Mouse (Mus musculus): ENCODE data around the gene Arglu1. TPM values are rescaled to one million over a fixed set of nuclear protein-coding genes. Genes with fewer than 3 reads are reported as not detected.

Gene Arglu1
- polyA plus RNA-seq, 1 experiment from 2014 or later, result 121 TPM

DNA sequence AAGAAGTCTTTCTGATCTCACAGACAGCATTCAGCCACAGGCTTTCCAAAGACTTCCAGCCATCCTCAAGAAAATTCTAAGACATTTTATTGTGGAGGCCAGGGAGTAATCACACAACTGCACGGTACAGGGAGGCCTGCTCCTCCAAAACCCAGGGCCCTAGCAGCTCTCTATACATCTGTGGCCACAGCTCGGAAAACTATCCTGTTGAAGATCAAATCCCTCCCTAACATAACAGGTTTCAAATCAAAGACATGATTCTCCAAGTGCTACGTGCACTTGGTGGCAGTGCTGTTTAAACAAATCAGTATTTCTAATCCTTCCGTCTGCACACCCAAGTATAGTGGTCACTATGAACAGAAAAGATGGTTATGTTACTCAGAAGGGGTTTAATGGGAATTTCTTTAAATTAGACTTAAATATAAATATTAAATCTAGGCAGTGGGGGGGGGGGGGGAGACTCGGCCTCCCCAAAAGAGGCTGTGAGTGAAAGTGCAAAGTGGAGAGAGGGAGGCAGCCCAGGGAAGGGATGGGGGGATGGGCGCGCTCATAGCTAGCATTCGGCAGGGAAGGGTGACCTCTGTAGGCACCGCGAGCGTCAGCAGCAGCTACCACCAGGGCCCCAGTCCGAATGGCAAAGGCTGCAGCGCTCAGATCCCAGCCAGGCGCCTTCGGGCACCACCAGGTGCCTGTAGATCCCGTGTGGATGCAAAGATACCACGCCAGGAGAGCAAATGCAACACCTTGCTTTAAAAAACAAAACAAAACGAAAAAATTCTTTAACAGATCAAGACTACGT lies 31.7 kb downstream of the Arglu1 start:
- no peaks in the 10 kb centered on the region for H3K27me3 ChIP-seq
- no peak for DNase-seq (ENCODE audit: low read depth, low spot score)
- no peak for TF ChIP-seq CTCF (IDR thresholded peaks at IDR 0.05)
- CTCF ChIA-PET, result interaction anchor here (0.7 to 0.8 kb wide), 2 partner anchors 55 to 334 kb away, joined by 3 read pairs; no protein-coding TSS in a partner anchor
- in situ Hi-C loops (cut with MboI; ENCODE audit: low pct_unique_long_range_greater_than_20kb), result loop anchor here (10.0 kb wide), 3 partner anchors 384 to 1874 kb away; no protein-coding TSS in a partner anchor
- POLR2A ChIA-PET, result interaction anchor here (0.5 to 1.0 kb wide), 3 partner anchors 10 to 603 kb away, joined by 3 to 4 read pairs (median 3); no protein-coding TSS in a partner anchor
- peak; percentile 44 for ATAC-seq

DNA sequence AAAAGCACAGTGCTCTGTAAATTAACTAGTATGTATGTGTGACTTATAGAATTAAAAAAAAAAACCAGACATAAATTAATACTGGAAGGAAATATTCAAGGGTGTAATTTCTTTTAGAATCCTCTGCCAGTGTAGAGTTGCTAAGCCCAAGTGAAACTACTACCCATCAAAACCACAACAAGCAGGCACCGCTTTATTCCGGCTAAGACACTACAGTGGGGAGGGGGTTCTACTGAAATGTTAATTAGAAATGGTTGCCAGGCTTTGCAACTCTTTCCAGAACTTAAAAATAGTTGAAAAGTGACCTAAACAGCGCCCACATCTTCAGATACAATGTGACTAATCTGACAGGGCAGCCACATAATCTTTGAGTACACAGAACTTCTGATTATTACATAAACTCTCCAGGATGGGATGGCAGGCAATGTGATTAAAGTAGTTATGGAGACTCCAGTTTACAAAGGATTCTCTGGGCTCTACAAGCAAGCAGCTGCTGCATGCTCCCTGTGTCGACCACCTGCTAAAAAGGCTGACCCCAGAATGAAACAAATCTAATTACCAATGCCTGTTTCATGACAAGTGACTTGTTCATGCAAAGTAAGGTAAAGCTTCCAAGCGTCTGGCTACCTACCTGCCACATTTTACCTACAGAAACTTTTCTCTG lies 32.5 kb downstream of the Arglu1 start:
- CTCF ChIA-PET, result interaction anchor here (0.8 kb wide), 1 partner anchor 55 kb away, joined by 3 read pairs; no protein-coding TSS in a partner anchor
- POLR2A ChIA-PET, result interaction anchor here (0.6 to 1.0 kb wide), 3 partner anchors 9 to 571 kb away, joined by 3 to 4 read pairs (median 4); no protein-coding TSS in a partner anchor
- ATAC-seq (no peak), DNase-seq (ENCODE audit: low read depth, low spot score) (no peak)
- TF ChIP-seq CTCF (IDR thresholded peaks at IDR 0.05), result no peak
- no peaks in the 10 kb centered on the region for H3K27me3 ChIP-seq
- in situ Hi-C loops (cut with MboI; ENCODE audit: low pct_unique_long_range_greater_than_20kb), result loop anchor here (10.0 kb wide), 3 partner anchors 383 to 1873 kb away; no protein-coding TSS in a partner anchor

GRCm38 (mm10) chr8:8656578-8657441 lies 33.5 kb downstream of the Arglu1 start:
- CTCF ChIA-PET, result interaction anchor here (1.6 kb wide), 1 partner anchor 12 kb away, joined by 7 read pairs; no protein-coding TSS in a partner anchor
- in situ Hi-C loops (cut with MboI; ENCODE audit: low pct_unique_long_range_greater_than_20kb), result loop anchor here (10.0 kb wide), 3 partner anchors 382 to 1872 kb away; no protein-coding TSS in a partner anchor
- H3K27me3 ChIP-seq, result no peaks in the 10 kb centered on the region
- POLR2A ChIA-PET, result interaction anchor here (0.5 to 0.9 kb wide), 3 partner anchors 9 to 529 kb away, joined by 3 to 4 read pairs (median 4); no protein-coding TSS in a partner anchor
- no peak for TF ChIP-seq CTCF (IDR thresholded peaks at IDR 0.05)
- ATAC-seq, result no peak
- DNase-seq (ENCODE audit: low read depth, low spot score), result no peak

DNA sequence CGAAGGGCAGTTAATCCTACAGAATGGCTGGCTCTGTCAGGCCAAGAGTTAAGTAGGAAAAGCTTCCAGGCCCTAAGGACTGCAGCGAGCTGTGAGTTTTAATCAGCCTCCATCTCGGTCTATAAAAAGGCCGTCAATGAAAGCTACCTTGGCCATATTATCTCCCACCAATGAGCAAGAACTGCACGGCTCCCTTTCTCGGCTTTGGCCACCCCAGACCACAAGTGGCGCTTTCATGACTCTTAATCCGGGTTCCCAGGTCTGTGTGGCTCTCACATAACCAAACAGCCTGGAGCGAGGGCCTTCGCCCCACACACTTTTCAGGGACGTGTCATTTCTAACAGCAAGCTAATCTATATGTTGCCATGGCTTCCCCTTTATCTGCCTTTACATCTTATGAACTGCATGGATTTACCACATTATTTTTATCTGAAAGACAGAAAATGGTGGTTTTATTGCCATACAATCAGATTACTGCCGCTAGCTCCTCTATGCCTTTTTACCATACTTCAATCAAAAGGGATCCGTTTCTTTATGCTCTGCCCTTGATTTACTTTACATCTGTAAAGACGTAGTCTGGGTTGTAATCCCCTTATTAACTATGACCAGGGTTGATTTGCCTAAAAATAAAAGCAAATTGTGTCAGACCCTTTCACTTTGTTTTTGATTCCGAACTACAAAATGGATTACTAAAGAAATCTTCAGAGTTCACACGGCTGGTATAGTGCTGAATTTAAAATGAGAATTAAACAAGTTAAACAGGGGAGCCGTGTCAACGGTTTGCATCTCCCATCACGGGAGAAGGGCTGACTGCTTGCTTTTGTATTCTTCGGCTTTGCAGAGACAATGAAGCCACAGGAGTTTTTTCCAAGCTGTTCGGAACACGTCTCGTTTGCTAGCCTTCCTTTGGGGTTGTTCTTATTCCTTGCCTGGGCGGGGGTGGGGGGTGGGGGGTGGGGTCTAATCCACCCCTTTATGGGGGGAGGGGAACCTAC lies 34.7 kb downstream of the Arglu1 start:
- POLR2A ChIA-PET, result interaction anchor here (0.5 to 0.9 kb wide), 3 partner anchors 8 to 530 kb away, joined by 3 to 4 read pairs (median 3); no protein-coding TSS in a partner anchor
- ATAC-seq (no peak), DNase-seq (ENCODE audit: low read depth, low spot score) (no peak)
- no peaks in the 10 kb centered on the region for H3K27me3 ChIP-seq
- CTCF ChIA-PET, result interaction anchor here (0.7 to 1.6 kb wide), 3 partner anchors 9 to 337 kb away, joined by 3 to 7 read pairs (median 6); no protein-coding TSS in a partner anchor
- TF ChIP-seq CTCF (IDR thresholded peaks at IDR 0.05), result no peak
- in situ Hi-C loops (cut with MboI; ENCODE audit: low pct_unique_long_range_greater_than_20kb), result loop anchor here (10.0 kb wide), 3 partner anchors 381 to 1871 kb away; no protein-coding TSS in a partner anchor

DNA sequence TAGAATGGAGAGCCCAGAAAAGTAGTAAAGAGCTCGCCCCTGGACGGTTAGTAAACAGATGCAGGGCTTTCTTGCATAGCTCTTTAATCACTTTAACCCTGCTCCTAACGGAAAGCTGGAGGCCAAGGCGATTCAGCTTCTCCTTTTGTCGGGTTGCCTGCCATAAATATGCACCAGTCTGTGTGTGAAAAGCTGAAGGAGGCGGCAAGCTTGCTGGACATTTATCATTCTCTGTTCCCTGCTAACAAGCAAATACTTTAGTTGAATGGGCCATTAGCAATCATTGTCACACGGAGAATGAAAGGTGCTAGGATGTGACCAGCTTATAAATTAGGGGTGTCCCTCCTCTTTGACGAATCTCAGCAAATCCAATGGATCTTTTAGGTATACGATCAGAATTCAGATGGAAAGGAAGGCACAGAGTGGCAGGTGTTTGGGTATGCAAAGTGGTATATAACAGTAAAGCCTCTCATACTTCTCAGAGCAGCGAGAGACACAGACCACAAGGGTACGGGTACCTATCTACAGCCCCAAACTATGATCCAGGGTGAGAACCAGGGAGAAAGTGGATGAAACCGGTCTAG lies 36.3 kb downstream of the Arglu1 start:
- no peak for DNase-seq (ENCODE audit: low read depth, low spot score)
- ChIA-PET CTCF (interaction anchor here (1.1 kb wide), 1 partner anchor 521 kb away, joined by 3 read pairs; no protein-coding TSS in a partner anchor), POLR2A (interaction anchor here (0.7 kb wide), 1 partner anchor 16 kb away, joined by 3 read pairs; no protein-coding TSS in a partner anchor)

GRCm38 (mm10) chr8:8653343-8653742 lies 37.0 kb downstream of the Arglu1 start:
- no peak for TF ChIP-seq CTCF (IDR thresholded peaks at IDR 0.05)
- ChIA-PET CTCF (interaction anchor here (1.1 kb wide), 1 partner anchor 522 kb away, joined by 3 read pairs; no protein-coding TSS in a partner anchor), POLR2A (interaction anchor here (0.6 to 0.7 kb wide), 2 partner anchors 9 to 15 kb away, joined by 3 to 4 read pairs; no protein-coding TSS in a partner anchor)
- in situ Hi-C loops (cut with MboI; ENCODE audit: low pct_unique_long_range_greater_than_20kb), result loop anchor here (10.0 kb wide), 3 partner anchors 379 to 1869 kb away; no protein-coding TSS in a partner anchor
- H3K27me3 ChIP-seq, result no peaks in the 10 kb centered on the region
- DNase-seq (ENCODE audit: low read depth, low spot score), result no peak
- no peak for ATAC-seq

More for the DNA sequence above, 36.3 kb downstream of the Arglu1 start:
- H3K27me3 ChIP-seq, result no peaks in the 10 kb centered on the region
- no peak for ATAC-seq
- in situ Hi-C loops (cut with MboI; ENCODE audit: low pct_unique_long_range_greater_than_20kb), result loop anchor here (10.0 kb wide), 3 partner anchors 379 to 1869 kb away; no protein-coding TSS in a partner anchor
- TF ChIP-seq CTCF (IDR thresholded peaks at IDR 0.05), result no peak

DNA sequence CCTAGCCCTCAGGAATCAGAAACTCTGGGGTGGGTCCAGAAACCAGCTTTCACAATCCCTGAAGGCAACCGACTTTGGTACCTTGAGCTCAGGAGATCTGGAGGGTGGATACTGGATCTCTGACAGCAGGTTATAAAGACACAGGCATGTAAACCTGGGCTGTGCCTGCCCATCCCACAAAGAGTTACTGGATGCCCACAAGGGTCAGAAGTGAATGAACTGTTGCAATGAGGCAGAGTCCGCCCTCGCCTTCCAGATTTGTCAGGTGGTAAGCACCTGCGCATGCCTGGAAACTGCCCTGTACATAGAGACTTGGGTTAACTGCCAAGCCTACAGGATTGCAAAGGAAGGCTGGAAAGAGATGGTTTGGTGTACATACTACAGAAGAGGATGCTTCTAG lies 37.9 kb downstream of the Arglu1 start:
- CTCF ChIA-PET, result interaction anchor here (0.9 kb wide), 1 partner anchor 62 kb away, joined by 3 read pairs; no protein-coding TSS in a partner anchor
- no peaks in the 10 kb centered on the region for H3K27me3 ChIP-seq
- ATAC-seq (no peak), DNase-seq (ENCODE audit: low read depth, low spot score) (no peak)
- no peak for TF ChIP-seq CTCF (IDR thresholded peaks at IDR 0.05)
- POLR2A ChIA-PET, result no interaction called here
- in situ Hi-C loops (cut with MboI; ENCODE audit: low pct_unique_long_range_greater_than_20kb), result loop anchor here (10.0 kb wide), 3 partner anchors 378 to 1868 kb away; no protein-coding TSS in a partner anchor

DNA sequence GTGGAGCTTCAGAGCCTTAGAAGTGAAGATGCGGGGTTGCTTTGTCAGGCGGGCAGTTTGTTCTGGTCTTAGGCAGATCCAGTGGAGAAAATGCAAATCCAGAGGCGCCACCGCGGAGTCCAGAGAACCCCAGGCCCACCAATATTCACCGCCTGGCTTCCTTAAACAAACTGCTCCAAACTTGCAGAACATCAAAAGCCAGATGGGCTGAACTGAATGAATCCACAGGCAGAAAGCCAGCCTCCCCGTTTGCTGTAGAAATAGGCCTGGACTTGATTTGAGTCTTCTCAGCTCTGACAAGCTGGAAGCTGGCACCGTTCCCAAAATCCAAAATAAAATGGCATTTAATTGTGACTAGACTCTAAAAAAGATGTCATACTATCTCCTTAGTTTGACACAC lies 40.4 kb downstream of the Arglu1 start:
- POLR2A ChIA-PET, result no interaction called here
- in situ Hi-C loops (cut with MboI; ENCODE audit: low pct_unique_long_range_greater_than_20kb), result loop anchor here (10.0 kb wide), 3 partner anchors 375 to 1865 kb away; no protein-coding TSS in a partner anchor
- ATAC-seq, result no peak

More for the DNA sequence above, 40.4 kb downstream of the Arglu1 start:
- no peaks in the 10 kb centered on the region for H3K27me3 ChIP-seq
- TF ChIP-seq CTCF (IDR thresholded peaks at IDR 0.05), result no peak
- CTCF ChIA-PET, result no interaction called here
- no peak for DNase-seq (ENCODE audit: low read depth, low spot score)

All from Patski (cell line).